Mouse (Mus musculus) adrenal gland, adult 18-20 months (tissue): ENCODE results near the gene Ercc6l. TPM values are rescaled to one million over a fixed set of nuclear protein-coding genes. Genes with fewer than 3 reads are reported as not detected.

ENCODE experiments used
- DNase-seq, 2 experiments: peaks; one replicate each; pipeline ENCODE4 v3.0.0; 2021 to 2022; ENCODE audit warnings: low spot score in 2 of 2
- long read RNA-seq, 2 experiments: library from polyadenylated mRNA; stranded (forward); transcript quantifications; one replicate each; pipeline ENCODE4 v2.0.0; 2021
- total RNA-seq, 2 experiments: library from RNA; stranded (reverse); gene quantifications; 1 replicate in 1 of 2; 2 replicates in 1 of 2; pipeline ENCODE4 v1.2.3; 2021

The Ercc6l gene
- total RNA-seq: under 1 TPM; 0.42 to 0.43 TPM
- long read RNA-seq, experiment 1, full-length matches to known transcripts: 1 of 1 reads
- long read RNA-seq, experiment 1, partial matches to known transcripts: 0 of 1 reads
- long read RNA-seq, experiment 1, other reads (novel, unspliced or antisense): 0 of 1 reads
- long read RNA-seq, experiment 2, full-length matches to known transcripts: 1 of 1 reads
- long read RNA-seq, experiment 2, partial matches to known transcripts: 0 of 1 reads
- long read RNA-seq, experiment 2, other reads (novel, unspliced or antisense): 0 of 1 reads

- peak; percentile 76 to 85 for DNase-seq
These were observed at the start of gene Ercc6l for GRCm38 (mm10) chrX:102156618-102157422. TSS of gene Ercc6l (minus strand) at chrX:102157091.

GRCm38 (mm10) chrX:102190840-102191239, 33.9 kb upstream of the Ercc6l start:
- DNase-seq: no peak

GRCm38 (mm10) chrX:102189581-102189980, 32.7 kb upstream of the Ercc6l start:
- DNase-seq: no peak

GRCm38 (mm10) chrX:102188712-102189497, 32.0 kb upstream of the Ercc6l start, which contains the start of gene Rps4x:
TSS of gene Rps4x (minus strand) at chrX:102189394.
- DNase-seq: peak; percentile 74 to 78

- no peak for DNase-seq
These were observed 30.3 kb upstream of the Ercc6l start for GRCm38 (mm10) chrX:102187023-102187699.

GRCm38 (mm10) chrX:102182575-102182974, 25.7 kb upstream of the Ercc6l start:
- DNase-seq: no peak

- no peak for DNase-seq
These were observed 18.8 kb upstream of the Ercc6l start for GRCm38 (mm10) chrX:102175538-102176287.

GRCm38 (mm10) chrX:102170900-102171299, 14.0 kb upstream of the Ercc6l start:
- DNase-seq: no peak

- no peak for DNase-seq
These were observed 13.2 kb upstream of the Ercc6l start for GRCm38 (mm10) chrX:102170135-102170534.

- no peak for DNase-seq
These were observed 12.8 kb upstream of the Ercc6l start for GRCm38 (mm10) chrX:102169724-102170123.

- DNase-seq: no peak
These were observed 10.1 kb upstream of the Ercc6l start for GRCm38 (mm10) chrX:102166986-102167385.

GRCm38 (mm10) chrX:102166521-102166920, 9.6 kb upstream of the Ercc6l start:
- no peak for DNase-seq

- peak; percentile 20 to 25 for DNase-seq
These were observed 6.6 kb upstream of the Ercc6l start for GRCm38 (mm10) chrX:102163529-102163928.

- no peak for DNase-seq
These were observed 6.2 kb upstream of the Ercc6l start for GRCm38 (mm10) chrX:102163096-102163495.

- DNase-seq: no peak
These were observed 3.6 kb upstream of the Ercc6l start for GRCm38 (mm10) chrX:102160528-102160927.

- DNase-seq: peak; percentile 32 to 33
These were observed 2.9 kb upstream of the Ercc6l start for GRCm38 (mm10) chrX:102159778-102160177.

GRCm38 (mm10) chrX:102157423-102157791, 516 bp upstream of the Ercc6l start:
- peak in 1 of 2 experiments; percentile 11 for DNase-seq

- no peak for DNase-seq
These were observed 15.7 kb downstream of the Ercc6l start for GRCm38 (mm10) chrX:102141157-102141556.

GRCm38 (mm10) chrX:102121321-102121720, 35.6 kb downstream of the Ercc6l start:
- no peak for DNase-seq
